Mouse (Mus musculus) layer of hippocampus, adult 2 months (tissue): ENCODE results near the gene Tspyl2. TPM values are rescaled to one million over a fixed set of nuclear protein-coding genes. Genes with fewer than 3 reads are reported as not detected.
A peak's percentile ranks its signal among the peaks of the same experiment; 100 is the strongest.
"Not testable (repeated sequence)": the region's sequence is repeated elsewhere in the genome, so short reads cannot be mapped to it uniquely, and the experiment has no call there.

ENCODE experiments used
- DNase-seq, 2 experiments: peaks; one replicate each; pipeline ENCODE4 v3.0.0; 2022; ENCODE audit warnings: low spot score in 2 of 2
- H3K27ac ChIP-seq: fragments of 200-600 bp; 2 replicates; pipeline ENCODE4 v1.8.1; 2022
- H3K4me3 ChIP-seq: fragments of 200-600 bp; 2 replicates; pipeline ENCODE4 v1.8.1; 2022; ENCODE audit warnings: mild to moderate bottlenecking
- CTCF ChIP-seq: fragments of 200-600 bp; conservative IDR thresholded peaks from 2 replicates; pipeline ENCODE4 v1.8.1; 2022; ENCODE audit warnings: antibody characterized with exemption, mild to moderate bottlenecking, moderate library complexity
- long read RNA-seq, 2 experiments: library from polyadenylated mRNA; stranded (forward); transcript quantifications; one replicate each; pipeline ENCODE4 v2.0.0; 2021; ENCODE audit warnings: borderline mapping rate in 2 of 2
- total RNA-seq, 2 experiments: library from RNA; stranded (reverse); gene quantifications; 2 replicates each; pipeline ENCODE4 v1.2.3; 2021

The Tspyl2 gene
- total RNA-seq: 100 to 1,000 TPM; 115 to 123 TPM
- long read RNA-seq, experiment 1, transcript Tspyl2-201 (7 exons, 2,696 nt): major isoform, 47 of 75 reads
- long read RNA-seq, experiment 1, partial matches to known transcripts: 6 of 75 reads
- long read RNA-seq, experiment 1, other reads (novel, unspliced or antisense): 22 of 75 reads
- long read RNA-seq, experiment 2, transcript Tspyl2-201 (7 exons, 2,696 nt): major isoform, 59 of 107 reads
- long read RNA-seq, experiment 2, partial matches to known transcripts: 3 of 107 reads
- long read RNA-seq, experiment 2, other reads (novel, unspliced or antisense): 45 of 107 reads

DNA sequence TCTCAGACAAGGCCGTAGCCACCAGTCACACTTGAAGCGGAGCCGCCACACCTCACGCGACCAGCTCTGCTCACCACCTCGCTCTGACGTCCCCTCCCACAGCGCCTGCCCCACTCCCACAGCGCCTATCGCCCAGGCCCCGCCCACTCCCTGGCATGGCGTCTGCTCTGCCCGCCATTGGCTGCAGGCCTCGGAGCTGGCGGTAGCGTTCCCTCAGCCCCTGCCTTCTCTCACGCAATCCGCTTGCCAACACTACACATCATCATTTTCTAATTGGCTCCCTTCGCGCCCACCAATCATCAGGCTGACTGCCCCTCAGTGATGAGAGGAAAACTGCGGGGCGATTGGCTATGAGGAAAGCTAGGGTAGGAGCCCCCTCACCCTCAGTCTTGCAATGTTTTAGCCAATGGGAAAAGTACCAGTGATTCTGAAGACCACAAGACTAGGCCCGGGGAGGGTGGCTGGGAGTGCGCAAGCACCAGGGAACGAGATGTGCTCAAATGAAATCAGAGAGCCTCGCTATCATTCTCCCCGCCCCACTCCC is at the start of gene Tspyl2:
Gene Tspyl2 (minus strand): TSS at position 68 of the 544 bp plus-strand sequence.
- Histone ChIP-seq H3K4me3 (peak within 1 kb of the TSS; percentile 64), H3K27ac (peak within 1 kb of the TSS; percentile 95)
- TF ChIP-seq CTCF: no peak
- peak; percentile 93 to 96 for DNase-seq

DNA sequence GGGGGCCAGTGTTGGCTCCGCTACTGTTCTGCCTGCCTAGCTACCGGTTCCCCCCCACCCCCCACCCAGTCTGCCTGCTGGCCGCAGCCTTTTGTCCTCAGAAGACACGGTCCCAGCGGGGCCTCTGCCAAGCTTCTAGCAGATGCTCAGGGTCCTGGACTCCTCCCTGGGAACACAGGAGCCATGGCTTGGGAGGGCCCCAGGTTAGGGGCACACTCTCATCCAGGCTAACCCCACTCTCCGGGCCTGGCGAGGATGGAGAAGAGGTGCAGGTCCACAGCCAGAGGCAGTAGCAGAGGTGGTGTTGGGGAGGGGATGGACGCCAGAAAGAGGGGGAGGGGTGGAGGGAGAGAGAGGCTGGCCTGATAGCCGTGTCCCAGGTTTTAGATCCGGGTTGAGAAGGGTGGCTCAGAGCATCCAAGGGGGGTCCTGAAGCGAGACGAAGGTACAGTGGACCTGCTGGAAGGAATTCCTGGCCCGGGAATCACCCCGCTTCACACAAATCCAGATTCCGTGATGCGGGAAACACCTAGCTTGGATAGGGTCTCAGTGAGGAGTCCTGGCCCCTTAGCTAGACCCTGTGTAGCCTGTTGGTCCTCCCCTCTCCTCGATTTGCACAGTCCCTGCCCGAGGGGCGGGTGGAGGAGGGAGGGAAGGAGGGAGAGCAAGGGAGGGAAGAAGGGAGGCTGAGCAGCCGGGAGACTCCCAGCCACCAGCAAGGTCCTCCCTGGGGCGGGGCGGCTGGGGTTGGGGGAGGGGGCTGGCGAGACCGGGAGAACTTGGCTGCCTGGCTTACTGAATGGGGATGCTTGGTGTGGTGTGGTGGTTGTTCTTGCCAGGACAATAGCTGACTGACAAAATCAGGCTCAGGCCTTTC is 26.4 kb upstream of the Tspyl2 start, which contains the start of gene Gpr173:
Gene Gpr173 (minus strand): TSS at position 308 of the 877 bp plus-strand sequence.
- peak within 1 kb of the TSS; percentile 90 for H3K27ac ChIP-seq
- no peak for TF ChIP-seq CTCF
- DNase-seq: peak; percentile 33 to 65

DNA sequence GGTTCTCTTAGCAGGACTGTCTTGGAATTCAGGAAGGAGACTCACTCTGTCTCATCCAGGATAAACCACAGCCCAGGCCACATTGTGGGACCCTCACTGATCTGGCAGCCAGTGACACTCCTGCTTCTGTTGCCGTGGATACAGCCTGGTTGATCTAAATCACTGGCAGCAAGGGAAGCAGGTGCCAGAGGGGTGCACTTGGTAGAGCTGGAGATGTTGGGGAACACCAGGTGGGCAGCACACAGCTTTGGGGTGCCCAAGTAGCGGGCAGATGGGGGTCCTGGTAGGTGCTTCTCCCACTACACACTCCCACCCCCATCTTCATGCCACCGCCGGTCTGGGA is 25.8 kb upstream of the Tspyl2 start:
- peak overlapping the region; percentile 61 for H3K4me3 ChIP-seq
- no peak for TF ChIP-seq CTCF
- H3K27ac ChIP-seq: peak overlapping the region; percentile 90
- DNase-seq: peak in 1 of 2 experiments; percentile 16

More for the DNA sequence above, 26.4 kb upstream of the Tspyl2 start, which contains the start of gene Gpr173:
- H3K4me3 ChIP-seq: peak within 1 kb of the TSS; percentile 61

DNA sequence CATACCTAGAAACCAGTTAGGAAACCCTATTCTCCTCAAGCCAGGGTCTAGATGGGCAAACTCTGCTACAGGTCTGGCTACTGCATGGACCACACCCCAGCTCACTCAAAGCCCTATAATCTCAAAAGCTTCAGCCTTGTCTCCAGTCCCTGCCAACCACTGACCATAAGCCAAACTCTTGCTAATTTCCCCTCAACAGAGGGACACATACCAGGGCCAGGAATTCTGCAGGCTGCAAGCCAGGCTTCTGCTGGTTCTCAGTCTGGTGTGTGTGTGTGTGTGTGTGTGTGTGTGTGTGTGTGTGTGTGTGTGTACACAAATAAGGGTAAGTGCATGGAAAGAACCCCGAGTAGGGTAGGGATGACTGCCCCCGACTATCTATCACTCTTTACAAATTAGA is 24.2 kb upstream of the Tspyl2 start:
- Histone ChIP-seq H3K4me3 (no peak overlapping the region), H3K27ac (no peak overlapping the region)
- no peak for DNase-seq
- no peak for TF ChIP-seq CTCF

DNA sequence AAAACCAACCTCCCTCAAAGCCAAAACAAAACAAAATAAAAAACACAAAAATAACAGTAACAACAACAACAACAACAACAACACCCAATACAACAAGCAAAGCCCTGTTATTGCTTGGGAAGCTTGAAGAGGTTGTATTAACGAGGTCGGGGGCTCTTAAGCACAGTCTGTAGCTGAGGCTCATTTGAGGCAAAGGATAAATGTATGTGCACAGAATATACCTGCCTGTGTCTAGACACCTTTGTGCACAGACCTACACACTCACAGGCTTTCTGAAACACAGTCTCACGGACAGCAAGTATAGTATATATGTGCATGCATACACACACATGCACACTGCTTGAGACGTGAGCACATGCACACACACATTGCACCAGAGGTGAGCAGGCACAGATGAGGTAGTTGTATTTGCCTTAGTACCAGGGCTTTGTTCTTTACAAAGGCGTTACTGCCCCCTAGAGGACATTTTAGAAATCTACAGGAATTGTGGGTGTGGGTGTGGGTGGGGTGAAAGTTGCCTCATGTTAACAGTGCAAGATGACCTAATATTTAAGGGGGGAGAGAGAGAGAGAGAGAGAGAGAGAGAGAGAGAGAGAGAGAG is 10.4 kb upstream of the Tspyl2 start:
- H3K27ac ChIP-seq: no peak overlapping the region
- peak in 1 of 2 experiments; percentile 40 for DNase-seq
- peak; percentile 67 for TF ChIP-seq CTCF

DNA sequence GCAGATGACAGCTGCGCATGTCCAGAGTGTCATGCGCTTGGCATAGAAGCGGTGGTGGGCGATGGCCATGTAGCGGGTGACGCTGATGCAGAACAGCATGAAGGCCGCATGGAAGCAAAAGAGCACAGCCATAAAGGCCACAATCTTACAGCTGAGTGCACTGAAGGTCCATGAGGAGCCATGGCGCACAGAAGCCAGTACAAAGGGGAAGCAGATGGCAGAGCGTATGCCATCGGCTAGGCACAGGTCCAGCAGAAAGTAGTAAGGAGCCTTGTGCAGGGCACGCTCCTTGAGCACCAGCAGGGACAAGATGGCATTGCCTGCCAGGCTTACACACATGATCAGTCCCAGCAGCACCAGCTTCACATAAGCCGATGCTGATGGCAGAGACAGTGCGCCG is 4.8 kb upstream of the Tspyl2 start:
- TF ChIP-seq CTCF: no peak
- Histone ChIP-seq H3K4me3 (no peak overlapping the region), H3K27ac (no peak overlapping the region)
- no peak for DNase-seq

More for the DNA sequence above, 10.4 kb upstream of the Tspyl2 start:
- H3K4me3 ChIP-seq: no peak overlapping the region

DNA sequence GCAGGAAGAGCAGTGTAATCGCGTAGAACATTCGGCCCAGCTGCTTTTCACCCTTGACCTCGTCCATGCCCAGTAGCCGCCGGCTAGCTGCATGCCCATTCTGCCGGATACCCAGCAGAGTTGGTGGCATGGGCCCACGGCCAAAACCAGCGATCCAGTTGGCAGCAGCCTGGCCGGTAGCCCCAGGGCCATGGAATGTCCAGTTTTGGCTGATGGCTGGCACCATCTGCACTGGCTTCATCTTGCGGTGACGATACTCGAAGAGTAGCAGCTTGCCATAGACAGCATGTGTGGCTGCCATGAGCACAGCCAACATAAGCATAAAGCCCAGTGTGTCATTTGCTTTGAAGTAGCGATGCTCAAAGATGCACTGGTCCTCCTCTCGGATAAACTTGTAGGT is 4.4 kb upstream of the Tspyl2 start:
- H3K27ac ChIP-seq: no peak overlapping the region
- DNase-seq: no peak
- no peak overlapping the region for H3K4me3 ChIP-seq
- no peak for TF ChIP-seq CTCF

DNA sequence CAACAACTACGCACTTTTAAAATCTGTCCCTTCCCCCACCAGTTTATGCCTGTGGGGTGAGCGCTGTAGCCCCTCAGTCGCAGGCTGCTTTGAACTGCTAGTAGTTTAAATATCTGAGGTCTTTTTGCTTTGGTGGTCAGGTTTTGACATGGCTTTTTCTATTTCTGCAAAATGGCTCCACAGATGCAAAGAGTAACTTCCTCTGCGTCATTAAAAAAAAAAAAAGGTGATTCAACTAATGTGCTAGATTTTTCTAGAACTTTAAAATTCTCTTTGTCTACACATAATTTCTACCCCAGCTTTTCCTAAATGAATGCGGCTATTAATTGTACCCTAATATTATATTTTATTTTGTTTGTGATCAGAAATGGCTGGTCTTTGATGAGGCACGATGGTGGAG is 678 bp upstream of the Tspyl2 start:
- TF ChIP-seq CTCF: no peak
- peak overlapping the region; percentile 95 for H3K27ac ChIP-seq
- no peak for DNase-seq
- peak overlapping the region; percentile 51 for H3K4me3 ChIP-seq

DNA sequence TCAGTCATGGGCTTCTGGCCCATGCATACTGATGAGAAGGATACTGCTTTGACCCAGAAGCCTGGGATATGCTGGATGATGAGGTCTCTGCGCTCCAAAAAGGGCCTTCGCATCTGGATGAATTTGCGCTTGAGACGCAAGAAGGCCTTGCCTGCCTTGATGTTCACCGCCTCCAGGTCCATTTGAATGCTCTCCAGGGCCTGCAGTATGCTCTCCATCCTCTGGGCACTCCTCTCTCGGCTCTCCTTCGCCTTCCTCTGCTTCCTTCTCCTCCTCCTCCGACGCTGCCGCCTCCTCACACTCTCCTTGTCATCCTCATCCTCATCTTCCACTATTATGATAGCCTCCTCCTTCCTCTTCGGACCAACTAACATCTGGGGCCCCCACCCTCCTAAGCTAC is 729 bp downstream of the Tspyl2 start:
- DNase-seq: no peak
- Histone ChIP-seq H3K27ac (peak overlapping the region; percentile 95), H3K4me3 (peak overlapping the region; percentile 64)
- TF ChIP-seq CTCF: 0 out of 2 replicates have a peak, but pooled peaks have one; percentile 24

DNA sequence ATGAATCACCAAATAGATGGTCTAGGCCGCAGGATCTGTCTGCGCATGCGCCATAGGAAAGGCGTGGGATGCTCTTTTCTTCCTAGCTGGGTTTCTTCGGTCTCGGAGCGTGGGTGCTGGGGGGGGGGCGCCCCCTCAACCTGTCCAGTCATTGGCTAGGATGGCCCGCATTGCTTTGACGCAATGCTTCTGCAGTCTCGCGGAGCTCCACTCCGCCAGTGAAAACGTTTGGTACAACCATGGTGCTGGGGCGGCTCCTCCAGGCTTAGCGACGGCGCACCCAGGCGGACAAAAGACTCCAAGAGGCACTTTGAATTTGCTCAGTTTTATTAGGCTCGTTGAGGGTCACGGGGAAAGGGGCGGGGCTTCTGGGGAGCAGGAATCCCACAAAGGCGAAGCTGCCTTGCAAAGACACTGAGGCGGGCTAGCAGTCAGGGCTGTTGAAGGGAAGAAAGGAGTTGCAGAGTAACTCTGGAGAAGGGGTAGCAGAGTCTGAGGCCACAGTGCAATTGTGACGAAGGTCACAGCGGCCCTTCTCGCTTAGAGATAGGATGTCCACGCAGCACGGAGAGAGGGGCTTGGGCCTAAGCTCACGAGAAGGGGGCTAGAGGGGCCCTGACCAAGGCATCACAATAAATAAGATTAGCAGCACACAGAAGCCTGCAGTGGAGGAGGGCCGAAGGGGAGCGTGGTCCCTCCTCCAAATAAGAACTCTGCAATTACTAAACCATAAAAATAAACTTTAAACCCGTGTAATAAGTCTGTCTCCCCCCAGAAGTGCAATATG is 5.5 kb downstream of the Tspyl2 start:
- peak; percentile 85 to 92 for DNase-seq
- TF ChIP-seq CTCF: no peak; the same call in 1 of the 2 replicates
- Histone ChIP-seq H3K4me3 (peak overlapping the region; percentile 41), H3K27ac (peak overlapping the region; percentile 90)

DNA sequence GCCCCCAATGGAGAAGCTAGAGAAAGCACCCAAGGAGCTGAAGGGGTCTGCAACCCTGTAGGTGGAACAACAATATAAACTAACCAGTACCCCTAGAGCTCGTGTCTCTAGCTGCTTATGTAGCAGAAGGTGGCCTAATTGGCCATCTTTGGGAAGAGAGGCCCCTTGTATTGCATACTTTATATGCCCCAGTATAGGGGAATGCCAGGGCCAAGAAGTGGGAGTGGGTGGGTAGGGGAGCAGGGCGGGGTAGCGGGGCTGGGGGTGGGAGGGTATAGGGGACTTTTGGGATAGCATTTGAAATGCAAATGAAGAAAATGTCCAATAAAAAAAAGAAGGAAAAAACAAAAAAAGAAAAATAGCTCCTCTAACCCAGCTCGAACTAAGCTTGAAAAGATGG is 6.1 kb downstream of the Tspyl2 start:
- not testable (repeated sequence) for DNase-seq
- Histone ChIP-seq H3K4me3 (peak overlapping the region; percentile 37; the same call in 1 of the 2 replicates), H3K27ac (peak overlapping the region; percentile 90)

DNA sequence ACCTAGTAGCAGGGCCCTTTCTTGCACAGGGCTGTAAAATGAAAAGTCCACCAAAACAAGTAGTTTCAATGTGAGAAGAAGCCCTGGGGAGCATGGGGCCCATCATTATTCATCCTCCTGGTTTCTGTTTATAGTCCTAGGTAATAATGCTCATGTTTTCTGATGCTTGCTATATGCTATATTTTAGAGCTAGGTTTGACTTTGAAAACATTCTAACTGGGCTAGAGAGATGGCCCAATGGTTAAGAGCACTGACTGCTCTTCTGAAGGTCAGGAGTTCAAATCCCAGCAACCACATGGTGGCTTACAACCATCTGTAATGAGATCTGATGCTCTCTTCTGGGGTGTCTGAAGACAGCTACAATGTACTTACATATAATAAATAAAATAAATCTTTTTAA is 12.8 kb downstream of the Tspyl2 start:
- H3K4me3 ChIP-seq, H3K27ac ChIP-seq, DNase-seq: not testable (repeated sequence)
